Mouse (Mus musculus) urinary bladder, postnatal 10 days (tissue): ENCODE measurements around the gene Skil.
"Not testable (repeated sequence)": the region's sequence is repeated elsewhere in the genome, so short reads cannot be mapped to it uniquely, and the experiment has no call there.

Experiments used
- DNase-seq: peaks from one replicate; pipeline ENCODE4 v3.0.0; 2022; ENCODE audit warnings: low spot score

The Skil gene

DNA sequence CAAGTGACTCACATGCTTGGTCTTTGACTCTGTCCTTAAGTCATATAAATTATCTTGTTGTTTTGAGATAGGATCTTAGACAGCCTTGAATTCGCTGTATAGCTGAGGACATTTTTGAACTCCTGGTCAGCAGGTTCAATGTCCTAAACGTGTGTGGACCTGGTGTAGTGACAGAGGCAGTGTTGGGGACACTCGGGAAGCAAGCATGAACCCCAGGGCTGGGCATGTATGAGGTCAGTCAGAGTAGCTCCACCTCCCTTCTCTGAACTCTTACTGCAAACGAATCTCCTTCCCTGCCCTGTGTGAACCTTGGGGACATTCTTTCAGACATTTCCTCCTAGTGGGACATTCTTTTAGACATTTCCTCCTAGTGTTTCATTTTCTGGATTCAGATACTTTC, 34.9 kb downstream of the Skil start:
- no peak for DNase-seq

DNA sequence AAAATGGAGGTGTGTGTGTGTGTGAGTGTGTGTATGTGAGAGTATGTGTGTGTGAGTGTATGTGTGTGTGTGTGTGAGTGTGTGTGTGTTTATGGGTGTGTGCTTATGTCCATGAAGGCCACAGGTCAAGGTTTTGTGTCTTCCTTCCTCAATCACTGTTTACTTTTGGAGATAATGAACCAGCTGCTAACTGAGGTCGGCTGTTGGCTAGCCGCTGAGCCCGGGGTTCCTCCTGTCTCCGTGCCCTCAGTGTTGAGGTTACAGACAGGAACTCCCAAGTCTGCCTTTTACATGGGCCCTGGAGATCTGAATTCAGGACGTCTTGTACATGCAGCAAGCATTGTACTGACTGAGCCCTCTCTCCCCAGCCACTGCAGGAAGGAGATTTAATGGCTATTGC, 38.8 kb downstream of the Skil start:
- no peak for DNase-seq

DNA sequence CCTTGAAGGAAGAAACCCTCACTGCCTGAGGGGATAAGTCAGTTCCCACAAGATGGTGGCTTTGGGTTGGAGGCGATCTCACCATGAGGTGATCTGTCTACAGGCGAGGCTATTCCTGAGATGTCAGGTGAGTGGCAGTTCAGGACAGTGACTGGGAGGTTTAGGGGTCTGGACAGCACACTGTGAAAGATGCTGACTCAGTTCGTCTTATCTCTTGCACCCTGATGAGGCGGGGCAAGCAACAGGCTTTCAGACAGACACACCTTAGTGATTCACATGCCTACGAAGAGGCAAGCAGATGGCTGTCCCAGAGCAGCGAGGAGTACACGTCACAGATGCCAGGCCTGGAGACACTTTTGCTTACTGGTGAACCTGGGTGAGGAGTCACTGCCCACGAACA, 39.4 kb downstream of the Skil start:
- no peak for DNase-seq

DNA sequence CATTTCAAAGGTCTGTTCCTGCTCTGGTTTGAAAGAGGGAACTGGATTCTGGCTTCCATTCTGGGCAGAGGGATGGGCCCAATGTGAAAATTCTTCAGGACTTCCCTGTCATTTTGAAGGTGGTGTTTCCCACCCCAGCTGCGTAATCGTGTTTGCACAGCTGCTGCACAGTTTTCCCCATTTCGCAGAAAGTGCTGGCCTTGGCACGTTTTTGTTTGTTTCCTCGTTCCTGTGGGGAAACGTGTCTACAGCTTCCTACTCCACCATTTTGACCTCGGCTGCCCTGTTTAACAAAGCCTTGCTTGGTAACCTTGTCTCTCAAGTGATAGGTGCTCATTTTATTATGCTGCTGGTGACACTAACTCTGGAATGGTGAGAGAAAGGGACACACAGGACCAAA, 39.8 kb downstream of the Skil start:
- no peak for DNase-seq

DNA sequence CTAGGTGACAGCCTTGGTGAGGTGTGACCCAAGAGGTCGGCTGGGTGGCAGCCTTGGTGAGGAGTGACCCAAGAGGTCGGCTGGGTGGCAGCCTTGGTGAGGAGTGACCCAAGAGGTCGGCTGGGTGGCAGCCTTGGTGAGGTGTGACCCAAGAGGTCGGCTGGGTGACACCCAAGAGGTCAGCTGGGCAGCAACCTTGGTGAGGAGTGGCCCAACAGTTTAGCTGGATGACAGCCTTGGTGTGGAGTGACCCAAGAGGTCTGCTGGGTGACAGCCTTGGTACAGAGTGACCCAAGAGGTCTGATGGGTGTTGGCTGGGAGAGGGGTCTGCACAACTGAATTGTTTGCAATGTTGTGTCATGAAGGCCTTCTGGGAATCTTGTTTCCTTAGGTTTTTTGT, 41.7 kb downstream of the Skil start:
- DNase-seq = not testable (repeated sequence)

DNA sequence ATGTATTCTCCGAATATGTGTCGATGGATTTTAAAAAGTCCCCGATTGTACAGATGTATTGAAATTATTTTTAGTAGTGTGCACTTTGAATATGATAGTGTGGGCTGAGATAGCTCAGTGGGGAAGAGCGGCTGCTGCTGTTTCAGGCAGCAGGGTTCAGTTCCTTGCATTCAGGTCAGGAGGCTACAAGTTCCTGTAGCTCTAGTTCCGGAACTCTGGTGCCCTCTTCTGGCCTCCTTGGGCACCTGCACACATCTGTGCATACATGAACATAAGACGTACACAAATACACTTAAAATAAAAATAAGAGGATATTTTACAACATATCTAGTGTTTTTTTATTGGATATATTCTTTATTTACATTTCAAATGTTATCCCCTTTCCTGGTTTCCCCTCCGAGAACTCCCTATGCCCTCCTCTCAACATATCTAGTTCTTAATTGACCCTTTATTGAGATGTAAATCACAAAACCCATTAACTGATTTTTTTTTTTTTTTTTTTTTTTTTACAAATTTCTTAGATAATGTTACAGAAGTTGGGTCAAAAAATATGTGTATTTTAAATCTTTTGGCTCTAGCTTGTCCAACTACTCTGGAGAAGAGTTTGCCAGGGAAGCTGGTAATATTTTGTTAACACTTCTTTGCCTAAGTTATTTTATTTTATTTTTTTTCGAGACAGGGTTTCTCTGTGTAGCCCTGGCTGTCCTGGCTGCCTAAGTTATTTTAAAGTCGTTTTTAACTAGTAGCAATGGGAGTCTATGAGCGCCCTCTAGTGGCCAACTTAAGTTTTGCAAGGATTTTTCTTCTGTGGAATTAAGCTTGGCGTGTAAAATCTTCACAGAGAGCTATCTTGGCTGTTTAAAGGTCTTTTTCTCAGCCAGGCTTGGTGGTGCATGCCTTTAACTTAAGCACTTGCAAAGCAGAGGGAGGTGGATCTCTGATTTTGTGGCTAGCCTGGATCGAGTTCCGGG, 43.9 kb downstream of the Skil start:
- DNase-seq = peak; percentile 25

DNA sequence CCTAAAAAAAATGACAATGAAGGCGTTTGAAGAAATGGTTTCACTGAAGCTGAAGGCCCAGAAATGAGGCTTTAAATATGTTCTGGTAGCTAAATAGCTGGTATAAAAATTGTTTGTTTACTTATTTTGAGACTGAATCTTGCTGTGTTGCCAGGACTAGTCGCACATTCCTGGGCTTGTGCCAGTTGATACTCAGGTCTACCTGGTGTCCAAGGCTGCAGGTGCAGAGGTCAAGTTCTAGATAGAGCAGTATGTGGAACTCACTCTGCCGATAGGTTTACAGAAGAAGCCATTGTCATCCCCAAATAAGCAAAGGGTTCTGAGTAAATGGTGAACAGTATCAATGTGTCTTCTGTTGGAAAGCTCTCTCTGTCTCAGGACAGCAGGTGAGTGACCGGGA, 46.8 kb downstream of the Skil start:
- DNase-seq = no peak

DNA sequence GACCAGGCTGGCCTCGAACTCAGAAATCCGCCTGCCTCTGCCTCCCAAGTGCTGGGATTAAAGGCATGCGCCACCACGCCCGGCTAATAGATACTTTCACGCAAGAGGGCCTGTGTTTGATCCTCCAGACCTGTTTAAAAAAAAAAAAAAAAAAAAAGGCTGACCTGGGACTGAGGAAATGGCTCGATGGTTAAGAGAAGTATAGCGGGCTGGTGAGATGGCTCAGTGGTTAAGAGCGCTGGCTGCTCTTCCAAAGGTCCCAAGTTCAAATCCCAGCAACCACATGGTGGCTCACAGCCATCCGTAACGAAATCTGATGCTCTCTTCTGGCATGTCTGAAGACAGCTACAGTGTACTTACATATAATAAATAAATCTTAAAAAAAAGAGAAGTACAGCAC, 50.4 kb downstream of the Skil start:
- not testable (repeated sequence) for DNase-seq

DNA sequence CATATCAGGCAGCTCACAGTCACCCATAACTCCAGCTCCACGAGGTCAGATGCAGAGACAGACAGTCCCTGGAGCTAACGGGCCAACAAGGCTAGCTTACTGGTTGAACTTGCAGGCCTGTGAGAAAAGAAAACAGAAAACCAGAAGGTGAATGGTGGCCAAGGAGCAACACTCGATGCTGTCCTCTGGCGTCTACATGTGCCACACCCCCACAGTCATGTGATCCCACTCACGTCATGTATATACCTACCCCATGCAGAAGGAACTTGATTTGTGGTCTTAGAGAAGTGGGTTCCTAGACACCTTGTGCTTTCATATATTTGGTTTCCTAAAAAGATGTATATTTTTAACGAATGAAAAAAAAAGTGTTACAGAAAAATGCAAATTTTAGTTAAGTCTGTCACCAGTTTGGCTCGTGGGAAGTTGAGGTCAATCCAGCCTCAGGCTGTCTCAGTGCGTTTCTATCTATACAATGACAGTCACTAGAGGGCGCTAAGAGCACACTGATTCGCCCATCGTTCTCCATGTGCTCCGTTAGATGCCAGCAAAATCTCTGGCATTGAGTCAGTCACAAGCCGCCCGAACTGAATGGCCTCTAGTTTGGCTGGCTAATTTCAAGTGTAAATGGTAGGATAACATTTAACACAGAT, 50.9 kb downstream of the Skil start:
- DNase-seq = no peak

DNA sequence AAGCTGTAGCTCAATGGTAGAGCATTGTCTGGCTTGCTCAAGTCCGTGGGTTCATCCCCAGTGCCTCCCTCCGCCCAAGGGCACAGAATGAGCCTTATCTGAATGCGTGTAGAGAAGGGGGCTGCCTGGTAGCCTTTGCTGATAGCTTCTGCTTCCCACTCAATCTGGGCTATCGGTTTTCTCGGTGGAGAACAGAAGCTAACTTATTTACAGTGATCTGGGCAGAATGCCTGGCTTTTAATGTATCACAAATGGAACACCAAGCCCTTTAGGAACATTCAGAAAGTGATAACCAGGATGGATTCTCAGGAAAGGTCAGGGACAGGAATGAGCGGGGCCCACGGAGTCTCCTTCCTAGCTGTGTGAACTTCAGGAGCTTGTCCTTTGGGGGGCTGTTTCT, 53.7 kb downstream of the Skil start:
- no peak for DNase-seq

DNA sequence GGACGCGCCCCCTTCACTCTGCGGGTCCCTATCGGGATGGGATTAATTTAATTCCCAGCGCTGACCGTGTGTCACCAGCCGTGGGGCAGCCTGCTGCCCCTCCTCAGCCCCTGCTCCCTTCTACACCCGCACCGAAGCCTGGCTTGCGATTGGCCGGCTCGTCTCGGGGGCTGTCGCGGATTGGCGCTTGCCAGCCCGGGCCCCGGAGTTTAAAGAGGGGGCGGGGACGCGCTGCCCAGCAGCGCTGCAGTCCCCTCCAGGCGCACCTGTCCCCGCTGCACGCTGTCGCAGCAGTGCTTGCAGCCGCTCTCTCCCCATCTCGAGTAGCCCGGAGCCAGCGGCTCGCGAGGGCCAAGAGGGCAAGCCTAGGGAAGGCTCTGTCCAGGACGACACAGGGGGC, 54.8 kb downstream of the Skil start, which contains the start of gene Cldn11:
Cldn11 (plus strand) TSS at position 215 of the 400 bp plus-strand sequence.
- no peak for DNase-seq

DNA sequence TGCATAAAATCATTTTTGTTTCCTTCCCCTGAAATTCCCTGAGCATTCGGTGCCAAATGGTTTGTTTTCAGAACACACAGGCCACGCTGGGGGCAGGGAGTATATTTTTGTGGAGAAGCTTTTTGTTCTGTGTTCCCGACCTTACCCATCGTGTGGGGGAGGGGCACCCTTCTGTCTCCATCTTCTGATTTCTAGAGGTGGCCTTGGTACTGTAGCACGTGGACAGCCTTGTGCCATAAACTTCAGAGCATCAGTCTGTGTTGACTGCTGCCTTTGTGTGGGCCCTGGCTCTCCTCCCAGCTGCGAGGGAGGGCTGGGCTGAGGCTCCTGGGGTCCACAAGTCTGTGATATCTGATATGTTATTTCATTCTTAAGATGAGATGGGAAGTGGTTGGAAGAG, 57.2 kb downstream of the Skil start:
- DNase-seq = no peak

DNA sequence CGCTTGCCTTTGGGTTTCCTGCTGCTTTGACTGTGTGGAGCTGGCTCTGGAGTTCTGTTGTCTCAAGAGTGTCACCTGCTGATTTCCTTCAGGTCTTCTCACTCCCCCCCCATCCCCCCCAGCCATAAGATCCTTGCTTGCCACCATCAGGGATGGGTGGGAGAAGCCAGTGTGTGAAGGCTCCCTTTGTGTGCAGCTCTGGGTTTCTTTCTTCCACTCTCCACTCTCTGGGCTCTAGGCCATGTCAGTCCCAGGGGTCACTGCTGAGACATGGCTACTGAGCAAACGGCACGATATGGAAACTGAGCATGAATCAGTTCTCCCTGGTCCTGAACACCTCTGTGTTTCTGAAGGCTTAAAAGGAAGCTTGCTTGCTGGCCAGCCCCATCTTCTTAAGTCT, 61.3 kb downstream of the Skil start:
- DNase-seq = no peak

DNA sequence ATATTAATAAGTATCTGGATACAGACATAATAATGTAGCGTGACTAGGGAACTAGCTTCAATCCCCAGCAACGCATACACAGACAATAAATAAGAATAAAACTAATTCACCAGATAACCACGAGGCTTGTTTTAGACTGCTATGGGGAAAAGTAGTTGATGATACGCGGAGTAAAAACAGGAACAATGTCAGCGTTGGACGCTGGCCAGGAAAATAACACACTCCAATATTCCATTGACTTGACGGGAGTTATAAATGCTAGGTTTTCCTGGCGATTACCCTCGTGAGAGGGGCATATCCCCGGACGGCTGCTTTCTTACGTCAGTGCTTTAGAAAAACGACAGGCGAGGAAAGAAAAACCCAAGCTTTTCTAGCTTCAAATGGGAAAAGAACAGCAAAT, 62.9 kb downstream of the Skil start:
- DNase-seq = no peak

DNA sequence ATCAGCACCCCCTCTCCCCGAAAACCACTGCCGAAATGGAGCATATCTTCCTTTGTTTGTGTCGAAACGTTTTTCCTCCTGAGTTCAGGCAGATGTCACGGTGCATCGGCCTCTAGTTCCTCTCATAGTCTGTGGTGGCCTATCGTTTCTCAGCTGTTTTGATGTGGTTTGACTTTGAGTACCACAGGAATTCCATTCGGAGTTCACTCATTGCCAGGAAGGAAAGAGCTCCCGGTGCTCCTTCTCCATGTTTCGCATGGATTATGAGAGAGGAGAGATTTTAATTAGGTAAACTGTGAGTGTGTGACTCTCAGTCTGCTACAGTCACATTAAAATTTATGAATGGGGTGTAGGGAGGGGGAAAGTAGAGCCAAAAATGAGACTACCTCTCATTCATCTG, 65.2 kb downstream of the Skil start:
- no peak for DNase-seq

DNA sequence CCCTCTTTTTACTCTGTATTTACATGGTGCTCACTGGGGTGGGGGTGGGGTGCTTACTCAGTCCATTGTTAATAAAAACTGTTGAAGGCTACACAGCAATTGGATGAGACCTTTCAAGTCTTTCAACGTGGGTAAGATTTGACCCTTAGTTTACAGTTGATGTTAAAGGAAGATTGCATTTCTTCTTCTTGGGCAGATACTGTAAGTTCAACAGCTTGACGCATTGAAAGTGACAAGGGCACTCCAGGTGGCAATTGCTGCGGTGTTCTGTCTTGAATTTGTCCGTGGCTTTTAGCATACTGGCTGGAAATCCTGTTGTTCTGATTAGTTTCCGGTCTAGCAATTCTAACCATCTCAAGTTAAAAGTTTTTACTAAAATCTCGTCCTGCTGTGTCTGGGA, 66.5 kb downstream of the Skil start:
- DNase-seq = no peak

DNA sequence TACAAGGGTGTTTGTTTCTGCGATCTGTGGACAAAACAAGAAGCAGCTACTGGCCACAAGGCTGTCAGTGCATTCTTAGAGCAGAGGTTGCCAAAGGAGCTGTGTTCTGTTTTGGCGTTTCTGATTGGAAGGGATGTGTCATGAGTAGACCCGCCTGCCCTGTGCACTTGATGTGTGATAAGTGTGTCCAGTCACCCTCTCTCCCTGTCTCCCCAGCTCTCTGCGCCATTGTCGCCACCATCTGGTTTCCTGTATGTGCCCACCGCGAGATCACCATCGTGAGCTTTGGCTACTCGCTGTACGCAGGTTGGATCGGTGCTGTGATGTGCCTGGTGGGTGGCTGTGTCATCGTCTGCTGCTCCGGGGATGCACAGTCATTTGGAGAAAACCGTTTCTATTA, 68.0 kb downstream of the Skil start:
- DNase-seq = no peak

DNA sequence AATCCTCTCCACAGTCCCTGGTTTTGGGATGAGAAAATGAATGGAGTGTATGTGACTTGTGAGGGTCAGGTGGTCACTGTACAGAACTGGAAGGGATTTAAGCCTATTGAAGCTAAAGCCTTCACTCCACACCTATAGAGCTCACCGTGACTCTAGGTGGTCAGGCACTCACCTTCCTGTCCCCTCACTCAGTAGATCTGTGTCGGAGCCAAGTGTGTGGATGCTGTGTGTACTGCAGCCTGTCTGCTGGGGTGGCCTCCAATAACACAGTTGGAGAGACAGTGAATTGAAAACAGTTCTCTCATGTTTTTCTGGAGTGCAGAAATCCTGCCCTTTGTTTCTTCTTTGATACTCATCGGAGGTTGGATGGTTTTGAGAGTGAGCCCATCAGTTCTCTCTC, 70.9 kb downstream of the Skil start:
- DNase-seq = no peak

DNA sequence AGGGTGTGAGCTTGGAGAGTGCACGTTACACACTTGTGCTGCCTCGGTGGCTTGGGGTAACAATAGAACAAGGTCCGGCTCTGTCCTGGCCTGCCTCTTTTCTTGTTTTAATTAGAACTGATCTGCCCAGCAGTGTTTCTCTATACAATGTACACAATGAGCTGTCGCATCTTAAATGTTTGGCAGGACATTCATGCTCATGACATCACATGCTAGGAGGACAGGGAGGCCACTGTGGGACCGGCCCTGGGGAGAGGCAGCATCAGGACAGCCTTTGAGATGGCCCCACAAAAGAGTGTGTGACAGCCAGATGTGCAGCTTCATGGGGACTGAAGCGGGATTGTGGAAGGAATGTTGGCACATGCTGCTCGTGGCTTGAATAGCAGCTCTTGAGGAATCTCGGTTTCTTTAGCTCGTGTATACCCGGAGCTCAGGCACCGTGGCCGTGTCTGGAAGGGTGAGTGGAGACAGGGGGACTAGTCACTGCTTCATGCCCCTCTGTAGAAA, 71.6 kb downstream of the Skil start:
- DNase-seq = no peak
